Mouse (Mus musculus): ENCODE measurements around the gene Bri3.
"Not testable (repeated sequence)": the region's sequence is repeated elsewhere in the genome, so short reads cannot be mapped to it uniquely, and the experiment has no call there.

Gene Bri3

GRCm38 (mm10) chr5:144294908-144295307 is 50.7 kb downstream of the Bri3 start:
- no peak for DNase-seq (ENCODE audit: low read depth, low spot score)

DNA sequence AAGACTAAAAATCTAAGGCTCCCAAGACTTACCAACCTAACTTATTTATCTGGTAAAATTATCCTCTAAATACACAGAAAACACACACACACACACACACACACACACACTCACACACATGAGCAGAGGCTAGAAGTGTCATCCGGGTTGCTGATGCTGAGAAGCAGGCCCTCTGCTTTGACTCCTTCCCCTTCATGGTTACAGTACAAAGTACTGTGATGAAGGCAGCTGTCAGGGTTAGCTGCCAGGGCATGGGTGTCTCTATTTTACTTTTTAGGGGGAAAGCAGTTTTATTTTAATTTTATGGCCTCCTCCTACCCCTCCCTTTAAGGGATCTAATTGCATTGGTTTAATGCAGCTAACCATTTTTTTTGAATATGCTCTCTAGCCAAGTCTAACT is 51.1 kb downstream of the Bri3 start:
- DNase-seq (ENCODE audit: low read depth, low spot score), result no peak

DNA sequence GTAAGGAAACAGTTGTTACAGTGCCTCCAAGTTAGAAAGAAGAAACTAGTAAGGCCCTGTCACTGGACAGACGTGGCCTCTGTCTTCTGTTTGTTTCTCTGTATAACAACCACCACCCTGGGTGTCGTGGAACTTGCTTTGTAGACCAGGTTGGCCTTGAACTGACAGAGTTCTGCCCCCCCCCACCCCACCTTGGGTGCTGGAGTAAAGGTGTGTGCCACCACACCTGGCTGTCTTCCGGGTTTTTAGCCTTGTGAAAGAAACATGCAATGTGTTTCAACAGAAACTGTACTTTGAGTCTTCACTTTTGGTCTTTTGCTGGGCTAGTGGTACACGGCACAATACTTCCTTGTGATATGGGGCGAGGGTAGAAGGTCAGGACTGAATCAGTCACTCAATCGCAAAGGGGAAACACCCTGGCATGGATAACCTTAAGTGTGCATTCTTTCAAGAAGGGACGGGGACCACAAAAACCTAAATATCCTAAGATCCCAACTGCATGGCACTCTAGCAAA is 51.9 kb downstream of the Bri3 start:
- no peak for DNase-seq (ENCODE audit: low read depth, low spot score)

DNA sequence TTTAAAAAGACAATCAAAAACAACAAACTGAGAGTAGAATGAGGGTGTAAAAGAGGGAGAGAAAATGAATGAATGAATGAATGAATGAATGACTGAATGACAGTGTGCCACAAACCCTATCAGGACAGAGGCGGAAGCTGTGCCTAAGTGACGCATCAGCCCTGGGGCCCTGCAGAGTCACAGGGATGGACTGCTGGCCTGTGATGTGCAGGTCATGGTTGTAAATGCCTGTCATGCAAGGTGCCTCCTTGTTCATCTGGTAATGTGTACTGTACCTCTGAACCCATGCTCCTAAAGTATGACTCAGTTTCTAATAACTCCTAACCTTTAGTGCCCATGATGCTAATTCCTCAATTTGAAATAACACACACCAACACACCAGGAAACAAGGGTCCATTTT is 58.8 kb downstream of the Bri3 start:
- no peak for DNase-seq (ENCODE audit: low read depth, low spot score)

DNA sequence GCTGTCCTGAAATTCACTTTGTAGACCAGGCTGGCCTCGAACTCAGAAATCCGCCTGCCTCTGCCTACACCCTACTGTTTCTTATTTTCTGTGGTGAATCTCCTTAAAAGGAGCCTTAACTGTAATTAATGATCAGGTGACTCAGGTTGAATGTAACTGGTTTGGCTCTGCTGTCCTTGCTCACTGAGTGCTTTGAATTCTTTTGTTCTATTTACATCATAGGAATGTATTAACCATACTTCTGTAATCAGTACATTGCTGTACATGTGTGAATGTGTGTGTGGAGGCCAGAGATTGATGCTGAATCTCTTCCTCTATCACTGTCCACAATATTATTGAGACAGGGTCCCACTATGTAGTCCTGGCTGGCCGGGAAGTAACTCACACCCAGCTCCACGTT is 64.7 kb downstream of the Bri3 start:
- no peak for DNase-seq (ENCODE audit: low read depth, low spot score)

DNA sequence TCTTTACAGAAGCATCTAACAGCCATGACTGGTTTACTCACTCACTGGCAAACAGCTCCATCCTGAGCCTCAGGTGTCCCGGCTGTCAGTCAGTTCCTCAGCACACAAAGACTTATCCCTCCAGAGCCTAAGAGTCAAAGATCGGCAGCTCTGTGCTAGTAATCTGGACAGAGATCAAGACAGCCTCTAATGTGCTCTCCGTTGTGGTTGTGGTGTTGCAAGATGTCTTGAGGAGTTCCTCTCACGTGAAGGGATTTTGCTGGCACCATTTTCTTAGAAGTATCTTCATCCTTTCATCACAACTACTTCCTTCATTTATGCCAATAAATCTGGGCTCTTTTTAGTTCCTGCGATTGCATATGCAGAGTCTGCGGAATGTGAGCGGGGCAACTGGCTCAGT is 67.9 kb downstream of the Bri3 start:
- no peak for DNase-seq (ENCODE audit: low read depth, low spot score)

DNA sequence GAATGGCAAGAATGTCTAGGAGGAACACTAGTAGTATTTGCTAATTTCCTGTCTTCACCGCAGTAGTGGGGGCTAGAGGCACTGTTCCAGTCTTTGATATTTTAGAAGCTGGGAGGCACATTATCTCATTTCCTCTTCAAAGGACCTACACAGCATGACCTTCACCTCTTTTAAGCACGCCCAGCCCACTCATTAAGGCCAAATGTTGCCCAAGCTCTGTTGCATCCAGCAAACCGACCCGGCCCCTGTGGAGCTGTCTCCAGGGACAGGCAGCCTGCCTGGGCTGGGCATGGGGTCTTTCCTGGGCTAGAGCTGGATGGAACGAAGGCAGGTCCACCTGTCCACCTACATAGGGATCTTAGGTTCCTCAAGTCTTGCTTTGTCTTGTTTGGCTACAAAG is 69.1 kb downstream of the Bri3 start:
- no peak for DNase-seq (ENCODE audit: low read depth, low spot score)

- no peak for DNase-seq (ENCODE audit: low read depth, low spot score)
Measured at GRCm38 (mm10) chr5:144314731-144315494, 70.7 kb downstream of the Bri3 start.

DNA sequence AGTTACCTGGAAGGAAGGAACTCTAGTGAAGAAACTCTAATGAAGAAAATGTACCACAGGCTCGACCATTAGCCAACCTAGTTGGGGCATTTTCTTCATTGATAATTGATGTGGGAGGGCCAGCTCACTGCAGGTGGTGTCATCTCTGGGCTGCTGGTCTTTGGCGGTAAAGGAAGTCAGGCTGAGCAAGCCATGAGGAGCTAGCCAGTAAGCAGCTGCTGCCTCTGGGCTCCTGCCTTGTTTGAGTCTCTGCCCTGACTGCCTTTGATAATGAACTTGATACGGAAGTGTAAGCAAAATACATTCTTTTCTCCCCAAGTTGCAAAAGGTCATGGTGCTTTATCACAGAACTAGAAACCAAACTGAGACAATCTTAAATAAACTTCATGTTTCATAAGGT is 72.2 kb downstream of the Bri3 start:
- DNase-seq (ENCODE audit: low read depth, low spot score), result no peak

GRCm38 (mm10) chr5:144317426-144317825 is 73.2 kb downstream of the Bri3 start:
- DNase-seq (ENCODE audit: low read depth, low spot score), result no peak

DNA sequence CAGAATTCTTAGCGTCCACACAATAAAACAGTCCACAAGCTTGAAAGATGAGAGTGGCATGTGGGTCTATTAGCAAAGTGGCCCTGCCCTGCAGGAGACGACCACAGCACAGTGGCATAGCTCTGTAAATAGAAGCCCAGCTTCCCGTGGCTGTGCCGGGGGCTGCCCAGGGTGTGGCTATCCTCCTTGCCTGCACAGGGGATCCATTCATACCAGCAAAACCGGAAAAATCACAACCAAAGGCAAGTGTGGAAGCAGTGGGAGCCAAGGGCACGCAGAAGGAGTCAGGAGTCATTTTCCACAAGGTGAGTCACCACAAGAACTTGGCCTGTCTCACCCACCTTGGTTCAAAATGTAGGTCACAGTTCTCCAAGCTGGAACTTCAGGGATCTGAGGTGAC is 74.0 kb downstream of the Bri3 start:
- DNase-seq (ENCODE audit: low read depth, low spot score), result no peak

- DNase-seq (ENCODE audit: low read depth, low spot score), result no peak
Measured at GRCm38 (mm10) chr5:144321681-144322080, 77.4 kb downstream of the Bri3 start.

GRCm38 (mm10) chr5:144322717-144323116 is 78.5 kb downstream of the Bri3 start:
- DNase-seq (ENCODE audit: low read depth, low spot score), result no peak

GRCm38 (mm10) chr5:144334010-144334409 is 89.8 kb downstream of the Bri3 start:
- DNase-seq (ENCODE audit: low read depth, low spot score), result no peak

DNA sequence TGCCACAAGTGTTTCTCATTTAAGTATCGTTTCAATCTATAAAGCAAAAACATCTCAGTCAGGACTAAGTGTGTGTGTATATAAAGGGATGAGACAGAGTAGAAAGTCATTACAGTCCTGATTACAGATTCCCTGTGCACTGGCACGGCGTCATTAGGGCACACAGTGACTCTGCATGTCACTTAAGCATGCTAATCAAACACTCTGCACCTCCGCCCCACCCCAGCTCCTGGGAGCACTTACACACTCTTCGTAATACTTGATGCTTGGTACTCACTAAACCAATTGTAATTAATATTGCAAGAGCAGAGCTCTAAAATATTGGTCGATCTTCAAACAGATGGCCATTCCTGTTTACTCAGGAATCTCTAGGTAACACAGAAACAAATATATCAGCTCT is 91.1 kb downstream of the Bri3 start:
- not testable (repeated sequence) for DNase-seq (ENCODE audit: low read depth, low spot score)

DNA sequence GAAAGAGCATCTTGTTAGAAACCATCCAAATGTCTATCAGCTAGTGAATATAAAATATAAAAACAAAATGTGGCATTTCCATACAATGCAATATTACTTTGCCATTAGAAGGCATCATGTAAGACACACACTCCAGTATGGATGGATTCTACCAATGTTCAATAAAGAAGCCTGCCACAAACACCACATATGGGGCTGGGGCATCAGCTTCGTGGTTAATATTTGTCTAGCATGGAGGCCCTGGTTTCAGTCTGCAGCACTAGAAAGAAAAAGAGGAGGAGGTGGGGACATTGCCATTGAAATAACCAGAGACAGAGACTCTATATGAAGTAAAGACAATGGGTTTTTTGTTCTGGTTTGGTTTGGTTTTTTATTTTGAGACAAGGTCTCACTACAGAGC is 94.5 kb downstream of the Bri3 start:
- DNase-seq (ENCODE audit: low read depth, low spot score), result no peak

DNA sequence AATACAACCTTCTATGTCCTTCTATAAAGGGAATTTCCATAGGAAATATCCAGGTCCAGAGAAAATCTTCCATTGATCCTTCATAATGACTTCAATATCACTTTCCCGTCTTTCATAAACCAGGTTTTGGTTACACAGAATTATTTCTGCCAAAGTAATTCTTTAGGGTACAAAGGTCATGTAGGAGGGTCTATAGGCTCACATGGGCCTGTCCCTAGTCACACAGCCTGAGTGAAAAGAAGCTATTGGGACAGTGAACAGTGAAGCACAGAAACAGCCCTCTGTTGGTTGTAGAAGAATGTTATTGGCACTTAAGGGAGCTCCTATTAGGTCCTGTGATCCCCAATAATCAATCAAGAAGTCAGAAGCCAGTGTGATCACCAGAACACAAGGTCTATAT is 96.8 kb downstream of the Bri3 start:
- DNase-seq (ENCODE audit: low read depth, low spot score), result no peak

- DNase-seq (ENCODE audit: low read depth, low spot score), result no peak
Measured at GRCm38 (mm10) chr5:144344592-144344991, 100.4 kb downstream of the Bri3 start.

GRCm38 (mm10) chr5:144351185-144351584 is 106.9 kb downstream of the Bri3 start:
- DNase-seq (ENCODE audit: low read depth, low spot score), result no peak

GRCm38 (mm10) chr5:144352250-144353047 is 108.2 kb downstream of the Bri3 start:
- DNase-seq (ENCODE audit: low read depth, low spot score), result no peak

DNA sequence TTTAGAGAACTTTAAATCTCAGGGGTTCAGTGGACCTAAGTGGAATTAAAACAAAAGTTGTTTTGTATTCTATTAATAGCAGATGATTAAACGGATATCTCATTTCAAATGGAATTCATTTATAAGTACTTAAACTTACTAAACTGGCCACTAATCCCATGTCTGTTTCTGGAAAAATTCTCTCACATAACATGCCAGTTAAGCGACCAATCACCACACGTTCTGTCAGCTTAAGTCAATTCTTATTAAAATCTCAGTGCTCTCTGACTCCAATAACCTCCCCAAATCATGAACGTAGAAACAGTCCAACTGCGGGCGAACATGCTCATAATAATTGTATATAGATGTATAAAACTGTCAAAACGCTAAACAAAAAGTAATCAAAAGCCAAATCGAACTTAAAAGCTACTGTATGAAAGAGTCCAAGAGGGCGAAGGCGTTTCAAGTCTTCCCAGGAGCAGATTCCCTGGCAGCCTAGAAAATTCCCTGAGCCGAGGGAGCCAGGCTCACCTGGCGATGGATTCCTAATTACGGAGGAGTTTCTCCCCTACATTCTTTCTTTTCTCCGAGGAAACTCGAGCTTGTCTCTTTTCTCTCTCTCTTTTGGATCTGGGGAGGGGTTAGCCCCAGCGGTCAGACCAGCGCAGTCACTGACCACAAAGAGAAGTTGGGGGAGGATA is 112.7 kb downstream of the Bri3 start:
- DNase-seq (ENCODE audit: low read depth, low spot score), result no peak

DNA sequence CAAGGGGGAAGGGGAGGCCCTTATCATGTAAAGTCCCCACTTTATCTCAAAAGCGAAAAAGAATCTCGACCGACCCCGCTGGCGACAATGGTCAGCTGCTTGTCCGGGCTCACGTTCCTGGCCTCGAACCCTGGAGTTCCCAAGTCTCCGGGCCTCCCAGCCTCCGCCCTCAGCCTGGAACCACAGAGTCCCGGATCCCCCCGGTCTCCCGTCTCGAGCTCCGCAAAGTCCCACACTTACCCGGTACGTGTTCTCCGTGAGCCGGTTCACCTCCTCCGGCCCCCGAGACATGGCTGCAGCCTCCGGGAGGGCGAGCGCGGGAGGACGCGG is 113.3 kb downstream of the Bri3 start:
- no peak for DNase-seq (ENCODE audit: low read depth, low spot score)
